Mouse (Mus musculus) G1E (cell line): Measurements from ENCODE around the gene Siae. TPM values are rescaled to one million over a fixed set of nuclear protein-coding genes. Genes with fewer than 3 reads are reported as not detected.
A peak's percentile ranks its signal among the peaks of the same experiment; 100 is the strongest.

ENCODE experiments used
- ATAC-seq: 2 replicates; pipeline ENCODE4 v1.8.0; 2016; ENCODE audit warnings: mild to moderate bottlenecking; ENCODE audit not compliant: insufficient number of reproducible peaks, poor library complexity, low FRiP score, severe bottlenecking; ENCODE audit errors: extremely low read depth
- DNase-seq: peaks from one replicate; pipeline ENCODE4 v3.0.0; 2012; ENCODE audit warnings: low spot score
- H3K27me3 ChIP-seq: 2 replicates; pipeline ENCODE4 v1.6.1; 2012; ENCODE audit warnings: mild to moderate bottlenecking, low read length, inconsistent platforms; ENCODE audit not compliant: insufficient read depth
- H3K36me3 ChIP-seq: replicated peaks from 2 replicates; pipeline ENCODE3; 2012; ENCODE audit warnings: mild to moderate bottlenecking, inconsistent platforms
- H3K4me1 ChIP-seq: 2 replicates; pipeline ENCODE4 v1.6.1; 2012; ENCODE audit warnings: low read depth, low read length, inconsistent platforms, mixed read lengths; ENCODE audit not compliant: insufficient read depth
- H3K4me3 ChIP-seq: 2 replicates; pipeline ENCODE4 v1.5.1; 2012; ENCODE audit warnings: low read depth, mild to moderate bottlenecking, inconsistent platforms, low read length, moderate library complexity, mixed read lengths
- H3K9me3 ChIP-seq: replicated peaks from 2 replicates; pipeline ENCODE4 v1.6.1; 2012; ENCODE audit warnings: inconsistent platforms
- CTCF ChIP-seq: IDR thresholded peaks from 2 replicates; pipeline ENCODE4 v1.5.1; 2012; ENCODE audit warnings: low read depth, low read length, inconsistent platforms, mixed read lengths
- GATA1 ChIP-seq: IDR thresholded peaks from 2 replicates; pipeline ENCODE4 v1.6.1; 2012; ENCODE audit warnings: borderline replicate concordance, low read length, inconsistent platforms, mixed read lengths
- GATA2 ChIP-seq: IDR thresholded peaks from 2 replicates; pipeline ENCODE4 v1.6.1; 2012; ENCODE audit warnings: low read depth, low read length, inconsistent platforms, borderline replicate concordance
- POLR2AphosphoS5 ChIP-seq: IDR thresholded peaks from 2 replicates; pipeline ENCODE4 v1.6.1; 2012; ENCODE audit warnings: low read depth, low read length, inconsistent platforms; ENCODE audit not compliant: insufficient replicate concordance
- TAL1 ChIP-seq: conservative IDR thresholded peaks from 2 replicates; pipeline ENCODE4 v1.6.1; 2012; ENCODE audit warnings: low read depth, low read length, inconsistent platforms, mixed read lengths
- polyA plus RNA-seq: library from polyadenylated mRNA; stranded (reverse); fragments of >175 nt; gene quantifications from 2 replicates; pipeline ENCODE4 v1.2.3, GENCODE M21; 2012
- total RNA-seq, 2 experiments: library from RNA; stranded (forward) in 1 of 2; stranded (reverse) in 1 of 2; fragments of 200-1000 nt in 1 of 2; fragments of >200 nt in 1 of 2; fragmentation: Nextera tagmentation in 1 of 2; gene quantifications; 2 replicates each; pipeline ENCODE4 v1.2.3; 2014 to 2017

Gene Siae
- total and polyA plus RNA-seq, 3 experiments, result 1.9 to 98.8 (median 44.5) TPM

- Histone ChIP-seq H3K4me1 (peaks cover 84% of the 10 kb centered on the region), H3K36me3 (peaks cover 77% of the 10 kb centered on the region), H3K27me3 (no peaks in the 10 kb centered on the region), H3K4me3 (peak overlapping the region; percentile 31; the same call in 1 of the 2 replicates), H3K9me3 (no peaks in the 10 kb centered on the region)
- DNase-seq, result no peak
- TF ChIP-seq GATA2 (no peak), GATA1 (no peak), POLR2AphosphoS5 (no peak), TAL1 (no peak), CTCF (no peak)
- ATAC-seq, result no peak
These were observed 9.5 kb upstream of the Siae start for GRCm38 (mm10) chr9:37545847-37546452.

GRCm38 (mm10) chr9:37546889-37547288 is 8.6 kb upstream of the Siae start:
- Histone ChIP-seq H3K4me1 (peaks cover 79% of the 10 kb centered on the region), H3K27me3 (no peaks in the 10 kb centered on the region), H3K4me3 (no peak overlapping the region), H3K36me3 (peaks cover 76% of the 10 kb centered on the region), H3K9me3 (no peaks in the 10 kb centered on the region)
- ATAC-seq (no peak), DNase-seq (no peak)
- no peak for TF ChIP-seq GATA1
- no peak for TF ChIP-seq POLR2AphosphoS5
- no peak for TF ChIP-seq GATA2
- no peak for TF ChIP-seq CTCF
- no peak for TF ChIP-seq TAL1

GRCm38 (mm10) chr9:37550435-37550834 is 5.1 kb upstream of the Siae start:
- peaks cover 88% of the 10 kb centered on the region for H3K4me1 ChIP-seq
- H3K36me3 ChIP-seq, result peaks cover 44% of the 10 kb centered on the region
- DNase-seq (no peak), ATAC-seq (no peak)
- peak overlapping the region; percentile 80 for H3K4me3 ChIP-seq
- TF ChIP-seq CTCF (no peak), GATA2 (no peak), POLR2AphosphoS5 (no peak), TAL1 (no peak), GATA1 (no peak)
- no peaks in the 10 kb centered on the region for H3K9me3 ChIP-seq
- no peaks in the 10 kb centered on the region for H3K27me3 ChIP-seq

GRCm38 (mm10) chr9:37551751-37552531 is 3.6 kb upstream of the Siae start:
- TF ChIP-seq POLR2AphosphoS5 (no peak), GATA1 (no peak), TAL1 (no peak), GATA2 (no peak), CTCF (no peak)
- H3K9me3 ChIP-seq, result no peaks in the 10 kb centered on the region
- peak overlapping the region; percentile 80 for H3K4me3 ChIP-seq
- H3K27me3 ChIP-seq, result no peaks in the 10 kb centered on the region
- H3K36me3 ChIP-seq, result peaks cover 32% of the 10 kb centered on the region
- no peak for ATAC-seq
- peaks cover 90% of the 10 kb centered on the region for H3K4me1 ChIP-seq
- no peak for DNase-seq

- Histone ChIP-seq H3K9me3 (no peaks in the 10 kb centered on the region), H3K4me1 (peaks cover 91% of the 10 kb centered on the region), H3K27me3 (no peaks in the 10 kb centered on the region), H3K36me3 (peaks cover 28% of the 10 kb centered on the region), H3K4me3 (peak within 1 kb of the TSS; percentile 80)
- TF ChIP-seq CTCF (no peak), TAL1 (no peak), POLR2AphosphoS5 (no peak), GATA2 (no peak), GATA1 (no peak)
- ATAC-seq (peak; percentile 55), DNase-seq (peak; percentile 84)
These were observed 2.8 kb upstream of the Siae start, which contains the start of gene Nrgn for GRCm38 (mm10) chr9:37552536-37553293. TSS of gene Nrgn (minus strand) at chr9:37552904.
